Mouse (Mus musculus) liver, postnatal 0 days (tissue): ENCODE data around the gene Hoxd8. TPM values are rescaled to one million over a fixed set of nuclear protein-coding genes. Genes with fewer than 3 reads are reported as not detected.

Experiments used
- ATAC-seq: fragments of 200-750 bp; cut with Nextera tagmentation; 2 replicates; pipeline ENCODE4 v1.8.0; 2017; ENCODE audit warnings: mild to moderate bottlenecking, moderate library complexity
- DNase-seq: peaks from one replicate; pipeline ENCODE4 v3.0.0-alpha.2; 2016
- H3K27ac ChIP-seq: fragments of 300-500 bp; sonication (generic); 2 replicates; pipeline ENCODE4 v1.5.1; 2014; ENCODE audit warnings: antibody characterized with exemption, moderate library complexity, mild to moderate bottlenecking, low read depth
- H3K27me3 ChIP-seq: fragments of 300-500 bp; sonication (generic); 2 replicates; pipeline ENCODE4 v1.6.1; 2014; ENCODE audit warnings: low read length, control low read depth, mixed read lengths; ENCODE audit not compliant: insufficient read depth
- H3K36me3 ChIP-seq: fragments of 300-500 bp; sonication (generic); replicated peaks from 2 replicates; pipeline ENCODE4 v1.6.1; 2014; ENCODE audit warnings: mild to moderate bottlenecking, control low read depth, low read length, moderate library complexity, mixed read lengths; ENCODE audit not compliant: insufficient read depth
- H3K4me1 ChIP-seq: fragments of 300-500 bp; sonication (generic); 2 replicates; pipeline ENCODE4 v1.6.1; 2014; ENCODE audit warnings: antibody characterized with exemption, mild to moderate bottlenecking, control low read depth; ENCODE audit not compliant: insufficient read depth
- H3K4me2 ChIP-seq: fragments of 300-500 bp; sonication (generic); 2 replicates; pipeline ENCODE4 v1.6.1; 2014; ENCODE audit warnings: low read depth, mild to moderate bottlenecking, low read length, moderate library complexity, mixed read lengths
- H3K4me3 ChIP-seq: fragments of 300-500 bp; sonication (generic); 2 replicates; pipeline ENCODE4 v1.5.1; 2014; ENCODE audit warnings: low read depth, low read length
- H3K9ac ChIP-seq: fragments of 300-500 bp; sonication (generic); replicated peaks from 2 replicates; pipeline ENCODE4 v1.6.1; 2014; ENCODE audit warnings: mild to moderate bottlenecking, moderate library complexity
- H3K9me3 ChIP-seq: fragments of 300-500 bp; sonication (generic); 2 replicates; pipeline ENCODE4 v1.6.1; 2016; ENCODE audit warnings: mild to moderate bottlenecking, control low read depth, low read length, mixed read lengths
- CTCF ChIP-seq: sonication (generic); IDR thresholded peaks from 2 replicates; pipeline ENCODE4 v1.5.1; 2016; ENCODE audit warnings: antibody characterized with exemption, low read depth
- EP300 ChIP-seq: IDR thresholded peaks from 2 replicates; pipeline ENCODE4 v1.6.1; 2016; ENCODE audit warnings: antibody characterized with exemption, low read depth, mild to moderate bottlenecking
- WGBS: fragments of 180-500 bp; shearing (Covaris S2); extraction: QIAGEN DNeasy Blood & Tissue Kit; methylation state at CpG from one replicate; pipeline ENCODE4 v1.1.7; 2014; ENCODE audit not compliant: insufficient replicate concordance; 5-methylcytosine and 5-hydroxymethylcytosine counted together
- polyA plus RNA-seq: library from polyadenylated mRNA; unstranded; fragments of >200 nt; fragmentation: Nextera tagmentation; extraction: Ambion mirVana; gene quantifications from 2 replicates; pipeline ENCODE4 v1.2.1, GENCODE M21; 2015

Hoxd8 gene
- 0.04 TPM in 1 of 2 replicates, not detected in the other for polyA plus RNA-seq

GRCm38 (mm10) chr2:74704393-74704998 is at the start of gene Hoxd8:
Hoxd8 (plus strand) TSS chr2:74704615.
- no peaks in the 10 kb centered on the region for H3K9me3 ChIP-seq
- no peak for DNase-seq
- H3K36me3 ChIP-seq = no peaks in the 10 kb centered on the region
- peaks cover 6% of the 10 kb centered on the region; the same call in 1 of the 2 replicates for H3K4me1 ChIP-seq
- peak within 1 kb of the TSS; percentile 62 for H3K4me2 ChIP-seq
- no peak within 1 kb of the TSS for H3K9ac ChIP-seq
- H3K4me3 ChIP-seq = peak within 1 kb of the TSS; percentile 37
- ATAC-seq = no peak
- no peak within 1 kb of the TSS for H3K27ac ChIP-seq
- H3K27me3 ChIP-seq = peaks cover 94% of the 10 kb centered on the region
- TF ChIP-seq EP300 (no peak), CTCF (no peak)
- 2% methylated on average over 37 of the region's 52 CpGs for WGBS

DNA sequence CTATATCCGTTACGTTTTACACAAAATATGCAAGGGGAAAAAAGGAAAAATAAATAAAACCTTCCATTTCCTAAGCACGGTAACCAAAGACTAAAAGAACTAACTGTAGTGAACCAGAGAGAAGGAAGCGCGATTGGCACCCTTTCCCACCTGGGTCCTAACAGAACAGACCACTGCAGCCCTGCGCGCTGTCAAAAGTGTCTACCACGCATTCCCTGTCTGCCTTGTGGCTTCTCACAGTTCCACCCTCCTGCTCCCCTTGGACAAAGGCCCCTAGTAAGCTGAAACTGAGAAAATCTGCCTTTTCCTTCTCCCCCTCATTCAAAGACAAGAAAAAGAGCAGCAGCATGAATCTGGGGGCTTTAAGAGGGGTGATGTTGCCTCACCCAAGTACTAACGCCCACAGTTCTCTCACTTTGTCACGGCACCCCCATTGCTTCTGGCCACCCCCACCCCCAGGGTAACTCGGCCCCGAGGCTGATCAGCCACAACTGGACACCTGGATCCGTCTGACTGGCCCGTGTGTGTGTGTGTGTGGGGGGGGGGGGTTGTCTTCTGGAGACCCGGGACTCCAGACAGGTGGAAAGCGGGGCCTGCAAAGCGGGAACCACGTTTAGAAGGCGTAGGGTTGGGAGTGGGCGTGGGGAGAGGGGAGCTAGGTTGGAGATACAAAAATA is 49.5 kb upstream of the Hoxd8 start:
- WGBS = 12% methylated on average over 20 of the region's 20 CpGs
- Histone ChIP-seq H3K36me3 (no peaks in the 10 kb centered on the region), H3K4me2 (no peak overlapping the region), H3K9me3 (no peaks in the 10 kb centered on the region), H3K27ac (no peak overlapping the region), H3K9ac (no peak overlapping the region), H3K4me1 (peaks cover 15% of the 10 kb centered on the region), H3K4me3 (peak overlapping the region; percentile 44), H3K27me3 (peaks cover 89% of the 10 kb centered on the region)
- DNase-seq (no peak), ATAC-seq (no peak; the same call in 1 of the 2 replicates)
- TF ChIP-seq CTCF = no peak
- TF ChIP-seq EP300 = no peak

- peak; percentile 46 for TF ChIP-seq CTCF
- no peak for TF ChIP-seq EP300
- Histone ChIP-seq H3K4me1 (peaks cover 15% of the 10 kb centered on the region), H3K4me2 (peak overlapping the region; percentile 60), H3K9me3 (no peaks in the 10 kb centered on the region), H3K4me3 (peak overlapping the region; percentile 44), H3K27ac (no peak overlapping the region), H3K36me3 (no peaks in the 10 kb centered on the region), H3K27me3 (peaks cover 88% of the 10 kb centered on the region), H3K9ac (no peak overlapping the region)
- under 1% methylated on average over 24 of the region's 47 CpGs for WGBS
- peak; percentile 52 for DNase-seq
- ATAC-seq = peak; percentile 60
Measured at GRCm38 (mm10) chr2:74655420-74655781, 49.0 kb upstream of the Hoxd8 start.

DNA sequence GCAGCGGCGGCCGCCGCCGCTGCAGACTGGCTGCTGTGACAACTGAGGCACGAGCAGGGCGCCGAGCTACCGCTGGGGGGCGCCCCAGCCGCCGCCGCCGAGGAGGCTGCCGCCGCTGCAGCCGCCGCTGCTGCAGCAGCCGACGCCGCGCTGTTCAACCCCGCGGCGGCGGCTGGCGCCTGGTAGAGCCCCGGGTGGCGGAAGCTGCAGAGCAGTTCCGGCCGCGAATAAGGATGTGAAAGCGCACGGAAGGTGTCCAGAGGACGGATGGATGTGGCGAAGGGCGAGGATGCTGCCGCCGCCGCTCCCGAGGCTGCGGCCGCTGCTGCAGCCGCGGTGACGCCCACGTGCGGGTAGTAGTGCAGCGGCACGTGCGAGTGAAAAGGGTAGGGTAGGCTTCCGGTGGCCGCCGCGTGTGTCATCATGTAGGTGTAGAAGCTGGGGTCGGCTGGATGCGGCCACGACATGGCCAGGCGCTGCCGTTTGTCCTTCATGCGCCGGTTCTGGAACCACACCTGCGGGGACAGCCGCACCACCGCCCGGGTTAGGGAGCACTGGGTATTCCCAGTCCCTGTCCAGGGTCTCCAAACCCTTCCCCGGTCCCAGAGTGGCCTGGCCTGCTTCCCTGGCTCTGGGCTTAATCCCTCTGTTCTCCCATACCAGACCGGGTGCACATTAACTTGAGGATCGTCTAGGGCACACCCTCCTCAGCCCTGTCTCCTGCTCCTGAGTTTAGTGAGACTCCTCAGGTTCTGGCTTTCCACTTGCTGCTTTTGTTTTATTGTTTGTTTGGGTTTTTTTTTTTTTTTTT is 48.4 kb upstream of the Hoxd8 start:
- DNase-seq = no peak

GRCm38 (mm10) chr2:74656632-74657021 is 47.8 kb upstream of the Hoxd8 start:
- Histone ChIP-seq H3K9ac (no peak overlapping the region), H3K36me3 (no peaks in the 10 kb centered on the region), H3K4me2 (no peak overlapping the region), H3K9me3 (no peaks in the 10 kb centered on the region), H3K27ac (no peak overlapping the region), H3K4me3 (no peak overlapping the region), H3K27me3 (peaks cover 89% of the 10 kb centered on the region), H3K4me1 (peaks cover 15% of the 10 kb centered on the region)
- TF ChIP-seq EP300 (no peak), CTCF (no peak)
- DNase-seq = no peak
- ATAC-seq = no peak
- WGBS = 4% methylated on average over 4 of the region's 4 CpGs

More for the DNA sequence above, 48.4 kb upstream of the Hoxd8 start:
- WGBS = 2% methylated on average over 67 of the region's 69 CpGs
- no peaks in the 10 kb centered on the region for H3K9me3 ChIP-seq
- TF ChIP-seq CTCF (no peak), EP300 (no peak)
- peak; percentile 33; the same call in 1 of the 2 replicates for ATAC-seq
- peaks cover 89% of the 10 kb centered on the region for H3K27me3 ChIP-seq
- H3K9ac ChIP-seq = no peak overlapping the region
- peak overlapping the region; percentile 60 for H3K4me2 ChIP-seq
- H3K36me3 ChIP-seq = no peaks in the 10 kb centered on the region
- H3K27ac ChIP-seq = no peak overlapping the region
- H3K4me1 ChIP-seq = peaks cover 15% of the 10 kb centered on the region
- H3K4me3 ChIP-seq = peak overlapping the region; percentile 44
